Mouse (Mus musculus): ENCODE measurements around the gene Dnaic2. TPM values are rescaled to one million over a fixed set of nuclear protein-coding genes. Genes with fewer than 3 reads are reported as not detected.

Gene Dnaic2
- not detected for total RNA-seq (2023)

DNA sequence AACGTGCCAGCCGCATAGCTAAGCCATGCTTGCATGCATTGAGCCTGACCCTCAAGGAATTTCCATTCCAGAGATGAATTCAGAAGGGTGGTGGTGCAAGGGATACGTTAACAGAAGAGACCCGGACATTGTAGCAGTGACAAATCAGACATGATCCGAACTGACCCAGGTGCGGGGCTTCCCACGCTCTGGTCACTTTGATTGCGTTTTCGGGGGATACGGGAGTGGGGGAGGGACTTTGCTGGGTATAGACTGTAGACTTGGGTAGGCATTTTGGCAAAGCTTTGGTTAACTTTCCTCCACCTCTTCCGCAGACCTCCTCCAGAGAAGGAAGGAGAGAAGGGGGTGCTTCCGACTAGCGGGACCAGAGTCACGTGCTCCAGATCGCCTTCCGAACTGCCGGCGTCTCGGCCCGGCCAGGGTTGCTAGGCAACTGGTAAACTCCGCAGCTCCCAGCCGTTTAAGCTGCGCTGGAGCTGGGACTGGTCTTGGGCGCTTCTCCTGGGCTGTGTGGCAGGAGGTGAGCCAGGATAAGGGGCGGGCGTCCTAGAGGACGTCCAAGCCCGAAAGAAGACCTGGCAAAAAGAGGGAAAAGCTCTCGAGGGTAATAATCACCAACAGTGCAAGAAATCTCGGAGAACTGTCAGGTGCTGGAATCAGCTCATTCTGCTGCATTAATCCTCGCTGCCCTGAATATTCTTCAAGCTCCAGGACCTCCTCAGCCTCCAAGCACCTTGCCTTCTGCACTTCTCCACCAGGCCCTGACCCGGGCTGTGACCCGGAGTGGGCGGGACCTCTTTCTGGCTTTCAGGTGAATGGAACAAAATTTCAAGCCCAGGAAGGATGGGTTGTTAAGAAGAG, at the start of gene Dnaic2:
Gene Dnaic2 (plus strand): TSS at position 444 of the 861 bp plus-strand sequence.

DNA sequence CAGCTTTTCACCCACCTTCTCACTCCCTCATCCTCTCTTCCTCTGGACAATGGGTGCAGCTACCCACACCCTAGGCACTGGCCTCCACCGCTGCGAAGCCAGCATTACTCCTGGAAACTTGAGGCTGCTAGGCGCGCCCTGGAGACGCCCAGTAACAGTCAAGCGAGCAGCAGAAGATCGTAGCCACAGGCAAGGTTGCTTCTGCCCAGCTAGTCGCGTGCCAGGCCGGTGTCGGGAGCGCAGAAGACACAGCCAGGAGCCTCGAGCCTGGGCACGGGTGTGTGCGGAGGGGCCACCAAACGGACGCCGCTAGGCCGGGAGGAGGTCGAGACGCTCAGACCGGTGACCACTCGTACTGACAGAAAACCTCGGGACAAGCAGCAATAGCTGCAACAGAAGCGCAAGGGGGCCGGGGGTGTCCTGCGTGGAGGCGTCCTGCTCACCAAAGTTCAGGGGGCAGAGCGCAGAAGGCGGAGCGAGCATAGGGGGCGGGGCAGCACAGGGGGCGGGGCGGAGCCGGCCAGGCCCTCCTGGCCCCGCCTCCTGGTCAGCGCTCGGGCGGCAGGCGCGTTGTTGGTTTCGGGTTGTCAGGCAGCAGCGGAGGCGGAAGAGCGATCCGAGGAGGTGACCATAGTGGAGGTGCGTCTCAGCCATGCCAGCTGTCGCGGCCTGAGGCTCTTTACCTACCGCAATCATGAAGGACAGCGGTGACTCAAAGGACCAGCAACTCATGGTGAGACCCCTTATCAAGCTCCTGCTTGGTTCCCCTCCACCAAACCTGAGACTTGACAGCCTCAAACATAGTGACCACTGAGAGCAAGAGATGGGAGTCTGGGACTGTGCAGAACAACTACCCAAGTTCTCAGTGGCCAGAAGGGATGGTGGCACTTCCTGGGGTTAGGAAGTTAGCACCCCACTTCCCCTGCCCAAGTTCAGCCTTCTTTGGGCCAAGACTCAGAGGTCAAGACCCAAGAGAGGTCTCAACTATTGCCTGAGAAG, 37.9 kb downstream of the Dnaic2 start, which contains the start of gene Kif19a:
Gene Kif19a (plus strand): TSS at position 569 of the 999 bp plus-strand sequence.

DNA sequence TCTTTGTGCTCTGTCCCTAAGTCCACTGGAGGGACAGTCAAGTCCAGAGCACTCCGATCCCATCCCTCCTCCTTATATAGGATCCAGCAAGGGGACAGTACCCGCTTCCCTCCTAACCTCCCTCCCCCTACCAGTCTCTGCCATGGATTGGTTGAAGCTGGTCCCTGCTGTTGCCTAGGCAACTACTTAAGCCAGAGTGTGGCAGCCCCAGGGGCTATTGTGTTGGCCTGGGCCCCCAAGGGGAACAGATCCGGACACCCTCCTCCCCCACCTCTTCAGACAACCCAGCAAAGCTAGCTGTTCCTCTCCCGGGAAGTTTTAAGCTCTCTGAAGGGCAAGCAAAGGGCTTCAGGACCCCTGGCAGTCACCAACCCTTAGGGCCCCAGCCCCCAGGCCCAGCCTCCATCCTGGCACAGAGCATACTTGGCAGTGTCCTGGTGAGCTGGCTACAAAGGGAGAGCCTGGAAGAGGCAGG, 68.7 kb downstream of the Dnaic2 start, which contains the start of gene Btbd17:
Gene Btbd17 (minus strand): TSS at position 98 of the 475 bp plus-strand sequence.

DNA sequence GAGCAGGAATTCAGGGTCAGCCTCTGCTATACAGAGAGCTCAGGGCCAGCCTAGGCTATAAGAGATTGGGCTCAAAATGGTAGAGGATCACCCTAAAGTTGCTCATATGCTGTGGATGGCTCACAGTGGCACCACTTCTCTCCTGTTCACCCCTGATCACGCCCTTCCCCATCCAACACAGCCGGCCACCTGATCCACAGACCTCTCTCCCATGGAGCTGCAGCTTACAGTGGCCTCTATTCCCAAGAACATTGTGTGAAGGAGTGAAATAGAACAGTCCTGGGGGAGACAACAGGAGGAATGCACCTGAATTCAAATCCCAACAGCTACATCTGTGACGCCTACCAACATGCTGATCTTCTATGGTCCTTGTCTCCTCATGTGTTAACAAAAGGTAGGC, 71.4 kb downstream of the Dnaic2 start, which contains the start of gene Gpr142:
Gene Gpr142 (plus strand): TSS at position 301 of the 400 bp plus-strand sequence.

Other genes starting within 250 kb of the Dnaic2 start
- gene Rpl38, start 58.9 kb upstream of the Dnaic2 start, total RNA-seq (2023) = 1,000 to 10,000 TPM; 1,255 to 1,587 TPM
- 10 to 100 TPM; 10.0 to 15.2 TPM for gene Ttyh2, start 52.0 kb upstream of the Dnaic2 start, total RNA-seq (2023)
- gene Kif19a, start 38.0 kb downstream of the Dnaic2 start, total RNA-seq (2023) = 1 to 10 TPM; 4.4 to 5.6 TPM
- gene Btbd17, start 68.5 kb downstream of the Dnaic2 start, total RNA-seq (2023) = not detected
- not detected for gene Gpr142, start 71.5 kb downstream of the Dnaic2 start, total RNA-seq (2023)
- 10 to 100 TPM; 22.6 to 32.7 TPM for gene Gprc5c, start 123.7 kb downstream of the Dnaic2 start, total RNA-seq (2023)
- gene Cd300a, start 162.6 kb downstream of the Dnaic2 start, total RNA-seq (2023) = 100 to 1,000 TPM; 240 to 258 TPM
- gene Cd300lb, start 207.0 kb downstream of the Dnaic2 start, total RNA-seq (2023) = 100 to 1,000 TPM in 1 of 2 experiments, 10 to 100 TPM in 1; 96.4 to 113 TPM
- 1 to 10 TPM; 2.6 to 3.0 TPM for gene Cd300c, start 241.7 kb downstream of the Dnaic2 start, total RNA-seq (2023)

All from monocyte, adult 59 days (primary cell).